Mouse (Mus musculus) cerebellum, adult 2 months (tissue): ENCODE data around the gene Amtn. TPM values are rescaled to one million over a fixed set of nuclear protein-coding genes. Genes with fewer than 3 reads are reported as not detected.
"Not testable (repeated sequence)": the region's sequence is repeated elsewhere in the genome, so short reads cannot be mapped to it uniquely, and the experiment has no call there.

Experiments
- DNase-seq, 2 experiments: peaks; one replicate each; pipeline ENCODE4 v3.0.0; 2021
- H3K27ac ChIP-seq: fragments of 200-500 bp; 2 replicates; pipeline ENCODE4 v1.5.1; 2012; ENCODE audit warnings: low read length, control low read depth, inconsistent platforms; ENCODE audit not compliant: insufficient read depth
- H3K27me3 ChIP-seq: fragments of 200-500 bp; 2 replicates; pipeline ENCODE4 v1.6.1; 2012; ENCODE audit warnings: inconsistent platforms, mild to moderate bottlenecking, low read length, moderate library complexity; ENCODE audit not compliant: control insufficient read depth, insufficient read depth
- H3K4me1 ChIP-seq: fragments of 200-500 bp; 2 replicates; pipeline ENCODE4 v1.6.1; 2011; ENCODE audit warnings: low read length; ENCODE audit not compliant: control insufficient read depth, insufficient read depth
- H3K4me3 ChIP-seq: fragments of 200-500 bp; replicated peaks from 2 replicates; pipeline ENCODE3; 2011; ENCODE audit warnings: mild to moderate bottlenecking, low read depth, low read length, control low read depth; ENCODE audit not compliant: insufficient read depth
- CTCF ChIP-seq: fragments of 200-500 bp; IDR thresholded peaks from 2 replicates; pipeline ENCODE4 v1.5.1; 2011; ENCODE audit warnings: low read depth, mild to moderate bottlenecking, control low read depth, low read length, moderate library complexity, borderline replicate concordance; ENCODE audit not compliant: insufficient read depth
- POLR2A ChIP-seq: fragments of 200-500 bp; IDR thresholded peaks from 2 replicates; pipeline ENCODE4 v1.6.1; 2011; ENCODE audit warnings: low read length, control low read depth, borderline replicate concordance; ENCODE audit not compliant: insufficient read depth
- WGBS: fragments of 180-500 bp; shearing (Covaris S2); methylation state at CpG from one replicate; pipeline ENCODE4 v1.1.7; 2018; 5-methylcytosine and 5-hydroxymethylcytosine counted together
- polyA plus RNA-seq: library from polyadenylated mRNA; depleted of rRNA; stranded (reverse); fragments of >200 nt; gene quantifications from 2 replicates; pipeline ENCODE4 v1.2.3, GENCODE M21; 2012; rRNA removed

Amtn gene
- polyA plus RNA-seq: not detected in 2 replicates

DNA sequence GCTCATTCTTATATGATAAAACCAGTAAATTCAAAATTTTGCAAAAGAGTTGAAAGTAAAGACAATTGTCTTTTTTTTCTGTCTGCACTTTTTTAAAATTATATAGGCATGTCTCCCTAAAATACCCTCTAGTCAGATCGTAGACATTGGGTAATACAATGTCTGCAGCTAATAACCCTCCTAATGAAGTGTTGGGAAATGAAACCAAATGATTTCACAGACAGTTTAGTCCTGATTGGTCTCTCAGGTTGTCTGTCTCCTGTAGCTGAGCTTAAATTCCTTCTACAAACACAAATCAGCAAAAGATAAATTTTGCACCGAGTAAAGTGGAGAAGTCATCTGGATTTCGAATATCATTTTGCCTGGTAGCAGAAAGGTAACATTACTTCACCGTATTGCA, at the start of gene Amtn:
Gene Amtn, plus strand, starts transcription at position 301 of the 400 bp plus-strand sequence.
- Histone ChIP-seq H3K27ac (no peak within 1 kb of the TSS), H3K27me3 (no peaks in the 10 kb centered on the region), H3K4me1 (no peaks in the 10 kb centered on the region), H3K4me3 (no peak within 1 kb of the TSS)
- WGBS: 87% methylated on average over 4 of the region's 4 CpGs
- TF ChIP-seq CTCF: no peak
- TF ChIP-seq POLR2A: no peak
- no peak for DNase-seq

DNA sequence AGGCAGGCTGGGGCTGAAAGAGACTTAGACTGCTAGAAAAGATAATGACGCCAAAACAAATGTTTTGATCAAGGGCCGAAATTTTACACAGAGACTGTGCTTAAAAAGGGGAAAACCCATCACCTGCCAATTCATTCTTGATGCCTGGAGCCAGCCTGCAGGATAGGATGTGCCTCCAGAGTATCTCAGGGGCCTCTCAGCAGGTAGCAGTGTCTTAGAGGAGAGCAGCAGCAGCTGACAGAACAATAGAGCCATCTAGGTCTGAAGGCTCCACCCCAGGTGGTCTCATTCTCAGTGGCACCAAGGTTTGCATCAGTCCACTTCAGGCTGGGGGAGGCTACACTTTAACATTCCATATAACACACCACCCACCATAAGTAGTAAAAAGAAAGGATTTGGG, 27.4 kb upstream of the Amtn start:
- H3K27ac ChIP-seq, H3K4me1 ChIP-seq, H3K4me3 ChIP-seq, H3K27me3 ChIP-seq, DNase-seq: not testable (repeated sequence)
- WGBS: 35% methylated on average over 2 of the region's 2 CpGs

DNA sequence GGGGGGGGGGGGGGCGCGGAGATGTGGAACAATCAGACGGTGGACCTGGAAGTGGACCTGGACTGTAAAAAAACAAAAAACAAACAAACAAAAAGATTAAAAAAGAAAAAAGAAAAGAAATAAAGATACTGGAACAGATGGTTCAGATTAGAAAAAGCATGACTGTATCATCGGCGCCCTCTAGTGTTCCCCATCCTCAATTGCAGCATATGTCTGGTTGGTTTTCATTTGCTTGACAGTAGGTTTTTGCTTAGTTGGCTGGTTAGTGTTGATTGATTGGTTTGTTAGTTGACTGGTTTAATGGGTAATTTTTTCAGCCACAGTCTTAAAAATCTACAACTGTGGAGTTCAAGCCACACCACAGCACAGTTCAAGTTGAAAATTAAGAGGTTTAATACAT, 11.1 kb upstream of the Amtn start:
- DNase-seq: peak; percentile 17 to 21
- TF ChIP-seq CTCF: no peak
- TF ChIP-seq POLR2A: no peak
- 4% methylated on average over 5 of the region's 5 CpGs for WGBS
- no peaks in the 10 kb centered on the region for H3K4me1 ChIP-seq
- H3K27ac ChIP-seq: no peak overlapping the region
- H3K27me3 ChIP-seq: no peaks in the 10 kb centered on the region
- no peak overlapping the region for H3K4me3 ChIP-seq

DNA sequence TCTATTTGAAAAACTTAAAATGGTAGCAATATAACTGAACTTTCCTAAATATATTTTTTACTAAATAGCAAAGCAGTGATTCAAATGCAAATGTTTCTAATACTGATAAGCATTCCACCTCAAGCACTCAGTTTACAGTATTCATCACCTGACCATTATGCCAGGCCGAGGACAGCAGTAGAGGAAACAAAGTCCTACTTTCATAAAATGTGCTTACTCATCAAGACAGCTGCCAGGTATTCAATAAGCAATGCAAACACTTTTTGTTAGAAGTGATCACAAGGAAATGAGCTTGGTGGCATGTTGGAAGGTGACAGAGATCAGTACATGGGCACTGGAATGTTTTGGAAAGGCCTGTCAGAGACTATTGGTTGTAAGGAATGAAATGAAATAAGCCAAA, 9.0 kb upstream of the Amtn start:
- H3K4me3 ChIP-seq: no peak overlapping the region
- TF ChIP-seq POLR2A (no peak), CTCF (no peak)
- no peak overlapping the region for H3K27ac ChIP-seq
- H3K4me1 ChIP-seq: no peaks in the 10 kb centered on the region
- no peaks in the 10 kb centered on the region for H3K27me3 ChIP-seq
- DNase-seq: no peak
- WGBS: 74% methylated on average over 1 of the region's 1 CpGs

DNA sequence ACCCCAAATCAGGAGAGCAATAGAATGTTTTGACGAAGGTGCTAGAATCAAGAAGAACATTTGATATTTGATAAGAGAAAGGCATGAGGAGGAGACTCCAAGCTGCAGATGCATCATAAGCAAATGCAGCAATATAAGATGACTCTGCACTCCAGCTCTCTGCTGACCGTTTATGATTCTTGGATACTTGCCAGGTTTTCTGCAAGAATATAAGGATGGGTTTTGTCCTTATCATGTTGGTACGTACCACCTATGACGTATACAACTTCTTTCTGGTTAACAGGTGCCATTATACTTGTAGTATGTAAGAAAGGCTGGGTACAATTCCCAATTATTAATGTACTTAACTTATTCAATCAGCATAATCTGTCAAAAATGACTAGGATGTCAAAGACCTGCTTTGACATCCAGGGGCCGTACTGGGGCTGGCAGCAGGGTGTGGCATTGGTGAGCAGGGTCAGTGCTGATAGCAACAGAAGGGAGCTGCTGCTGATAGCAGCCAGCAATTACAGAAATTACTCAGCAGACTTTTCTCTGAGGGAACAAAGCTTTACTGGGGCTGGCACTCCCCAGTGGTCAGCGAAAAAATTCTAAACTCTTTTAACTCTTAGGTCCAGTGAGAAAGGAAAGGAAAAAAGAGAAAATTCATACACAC, 5.2 kb upstream of the Amtn start:
- WGBS: 51% methylated on average over 6 of the region's 6 CpGs

DNA sequence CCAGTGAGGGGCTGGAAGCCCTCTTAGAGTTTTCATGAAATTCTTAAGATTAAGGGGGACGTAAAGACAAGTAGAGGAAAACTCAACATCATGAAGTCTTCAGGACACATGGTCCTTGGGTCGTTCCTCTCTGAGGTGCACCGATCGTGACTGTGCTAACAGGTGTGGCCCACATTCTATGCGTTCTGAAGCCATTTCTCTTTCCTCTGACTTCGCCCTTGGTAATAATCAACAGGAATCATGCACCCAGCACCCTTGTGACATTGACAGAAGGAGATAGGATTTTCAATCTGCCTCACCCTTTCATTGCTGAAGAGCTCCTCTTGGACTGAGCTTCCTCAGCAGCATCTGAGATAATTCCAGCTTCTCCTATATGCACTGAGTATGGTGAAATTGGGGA, 3.3 kb upstream of the Amtn start:
- WGBS: 88% methylated on average over 6 of the region's 6 CpGs
- no peak overlapping the region for H3K27ac ChIP-seq
- H3K4me3 ChIP-seq: no peak overlapping the region
- H3K4me1 ChIP-seq: no peaks in the 10 kb centered on the region
- DNase-seq: no peak
- H3K27me3 ChIP-seq: no peaks in the 10 kb centered on the region
- TF ChIP-seq CTCF: no peak
- no peak for TF ChIP-seq POLR2A

More for the DNA sequence above, 5.2 kb upstream of the Amtn start:
- Histone ChIP-seq H3K27ac (no peak overlapping the region), H3K4me3 (no peak overlapping the region), H3K4me1 (no peaks in the 10 kb centered on the region), H3K27me3 (no peaks in the 10 kb centered on the region)
- TF ChIP-seq POLR2A (no peak), CTCF (no peak)
- DNase-seq: no peak

DNA sequence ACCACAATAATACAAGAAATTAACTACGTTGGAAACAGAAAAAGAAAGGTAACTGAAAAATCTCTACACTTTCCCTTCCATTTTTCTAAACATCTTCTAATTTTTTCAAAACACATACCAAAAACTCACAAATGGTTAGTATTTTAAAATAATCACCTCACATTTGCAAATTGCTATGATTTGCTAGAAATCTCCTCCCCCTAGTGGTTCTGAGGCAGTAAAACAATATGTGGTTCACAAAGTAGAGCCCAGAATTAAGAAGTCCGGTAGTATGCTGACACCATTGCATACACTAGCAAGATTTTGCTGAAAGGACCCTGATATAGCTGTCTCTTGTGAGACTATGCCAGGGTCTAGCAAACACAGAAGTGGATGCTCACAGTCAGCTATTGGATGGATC, 16.1 kb downstream of the Amtn start:
- H3K4me1 ChIP-seq, H3K27me3 ChIP-seq, H3K4me3 ChIP-seq, H3K27ac ChIP-seq, DNase-seq: not testable (repeated sequence)
- WGBS: 90% methylated on average over 2 of the region's 2 CpGs

DNA sequence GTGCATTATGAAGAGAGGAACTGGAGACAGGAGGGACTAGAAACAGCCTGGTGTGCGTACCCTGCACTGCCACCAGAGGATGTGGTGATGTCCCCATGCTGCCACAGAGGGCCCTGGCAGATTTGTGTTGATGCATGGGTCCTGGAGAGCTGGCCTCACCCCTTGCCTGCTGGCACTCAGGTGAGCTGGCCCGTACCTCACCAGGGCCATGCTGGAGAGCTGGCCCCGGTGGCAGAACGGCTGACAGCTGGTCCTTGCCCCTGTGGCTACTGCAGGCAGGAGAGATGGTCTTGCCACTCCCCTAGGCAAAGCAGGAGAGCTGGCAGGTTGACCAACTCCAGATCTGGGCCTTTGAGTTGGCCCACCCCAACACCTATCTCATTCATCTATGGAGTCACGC, 22.7 kb downstream of the Amtn start:
- no peaks in the 10 kb centered on the region for H3K27me3 ChIP-seq
- peak; percentile 37 to 60 for DNase-seq
- H3K27ac ChIP-seq: no peak overlapping the region
- H3K4me1 ChIP-seq: peaks cover 7% of the 10 kb centered on the region
- WGBS: 11% methylated on average over 5 of the region's 5 CpGs
- TF ChIP-seq POLR2A (no peak), CTCF (no peak; the same call in 1 of the 2 replicates)
- no peak overlapping the region for H3K4me3 ChIP-seq
